9 mouse cellular contexts compared by ENCODE assay signal in genomic region chr1:86434001-86434400, GRCm38 (mm10). TPM values are rescaled to one million over a fixed set of nuclear protein-coding genes. Genes with fewer than 3 reads are reported as not detected.
DNase-seq lines count a peak whose midpoint lies in the region; ATAC-seq and TF ChIP-seq lines count a peak whose summit lies in the region.
"Had no signal": no experiment of that assay in that cellular context is flagged by ENCODE, and none has a peak within 500 bp of the region (broad histone marks: within the 10 kb centered on the region; RNA-seq: fewer than 3 reads in every experiment).

No protein-coding gene starts in this region.

- 0% methylated on average over 11 of the region's 12 CpGs for WGBS in stomach, postnatal 0 days

- DNase-seq in cerebellum, adult 9-11 months: peak; percentile 82
- DNase-seq in cerebellum, adult 11 months: no peak
- peak; percentile 72 for DNase-seq in 3134 (ENCODE audit: extremely low read depth, insufficient read length, low spot score)
- DNase-seq in heart, adult 11 months: peak; percentile 99
- peak; percentile 62 to 66 for DNase-seq in kidney, postnatal 36 days
- DNase-seq in stomach, postnatal 0 days (ENCODE audit: low spot score): no peak

- peaks cover 49% of the 10 kb centered on the region for H3K4me1 ChIP-seq in bone marrow macrophage, adult 2 months (ENCODE audit: control insufficient read depth, insufficient read depth, low read length)
- H3K4me1 ChIP-seq in stomach, postnatal 0 days (replicated peaks; ENCODE audit: control insufficient read depth, insufficient read depth): peaks cover 15% of the 10 kb centered on the region

- no peak for TF ChIP-seq EP300 in stomach, postnatal 0 days (optimal IDR thresholded peaks at IDR 0.05)

- ATAC-seq in megakaryocyte, adult 5-6 weeks (ENCODE audit: poor library complexity, severe bottlenecking): peak; percentile 36
- ATAC-seq in stomach, postnatal 0 days (ENCODE audit: low FRiP score, low TSS enrichment): peak; percentile 69

- no peaks in the 10 kb centered on the region for H3K36me3 ChIP-seq in stomach, postnatal 0 days (ENCODE audit: control insufficient read depth, insufficient read depth, low read length)

- H3K4me3 ChIP-seq in bone marrow macrophage, adult 2 months (ENCODE audit: insufficient read depth, low read length): peak overlapping the region; percentile 59
- H3K4me3 ChIP-seq in stomach, postnatal 0 days (ENCODE audit: low read depth, low read length): peak overlapping the region; percentile 45

- peak overlapping the region; percentile 95 for H3K27ac ChIP-seq in bone marrow macrophage, adult 2 months (ENCODE audit: insufficient read depth, low read depth, low read length)
- H3K27ac ChIP-seq in stomach, postnatal 0 days (replicated peaks): peak overlapping the region; percentile 99

- peak overlapping the region; percentile 65 for H3K9ac ChIP-seq in stomach, postnatal 0 days (ENCODE audit: low read length)

- TF ChIP-seq POLR2A in bone marrow macrophage, adult 2 months (IDR thresholded peaks at IDR 0.05; ENCODE audit: borderline replicate concordance, low read depth, low read length): no peak

- no peaks in the 10 kb centered on the region for H3K27me3 ChIP-seq in stomach, postnatal 0 days (ENCODE audit: control insufficient read depth, insufficient read depth, low read length)

- no peaks in the 10 kb centered on the region for H3K9me3 ChIP-seq in stomach, postnatal 0 days (ENCODE audit: control insufficient read depth, low read length)

- TF ChIP-seq CTCF in bone marrow macrophage, adult 2 months (IDR thresholded peaks at IDR 0.05; ENCODE audit: low read depth, low read length): no peak
- TF ChIP-seq CTCF in stomach, postnatal 0 days (IDR thresholded peaks at IDR 0.05; ENCODE audit: low read depth): no peak

- H3K4me2 ChIP-seq in stomach, postnatal 0 days (replicated peaks; ENCODE audit: low read depth): peak overlapping the region; percentile 78

RNA-seq across cellular contexts. Expression of gene Tex44, which starts 7.9 kb away (rescaled TPM):
- not detected in 2 replicates for polyA plus RNA-seq in bone marrow macrophage, adult 2 months (2012; ENCODE audit: insufficient read depth, insufficient read length, missing spikeins)
- not detected in 2 replicates for total RNA-seq in megakaryocyte, adult 5-6 weeks (2015)
- not detected in 2 replicates for total RNA-seq in megakaryocyte, adult 5-6 weeks (2017)
- polyA plus RNA-seq in stomach, postnatal 0 days (2015; fragmentation: Nextera tagmentation; extraction: Ambion mirVana): not detected in 2 replicates
- total RNA-seq: gastrocnemius, postnatal 4 days had no signal

RNA-seq across cellular contexts. Expression of gene Nmur1, which starts 8.0 kb away (rescaled TPM):
- polyA plus RNA-seq in bone marrow macrophage, adult 2 months (2012; ENCODE audit: insufficient read depth, insufficient read length, missing spikeins): not detected in 2 replicates
- not detected in 2 replicates for total RNA-seq in megakaryocyte, adult 5-6 weeks (2015)
- total RNA-seq in megakaryocyte, adult 5-6 weeks (2017): not detected in 2 replicates
- 0.52 and 0.56 TPM in 2 replicates for polyA plus RNA-seq in stomach, postnatal 0 days (2015; fragmentation: Nextera tagmentation; extraction: Ambion mirVana)
- total RNA-seq: gastrocnemius, postnatal 4 days had no signal

Comparison
In these comparisons a context has a peak if more than half of its experiments do, and no peak if none do; other contexts are left out.
1. DNase-seq: peak in cerebellum, adult 9-11 months (single experiment), 3134 (single experiment), heart, adult 11 months (single experiment) and kidney, postnatal 36 days (2 of 2); none in cerebellum, adult 11 months (single experiment) and stomach, postnatal 0 days (single experiment).